Mouse (Mus musculus) erythroblast, embryonic 14.5 days (primary cell): ENCODE data around the gene Stard7.

Experiments used
- GATA1 ChIP-seq: IDR thresholded peaks from 2 replicates; pipeline ENCODE4 v1.6.1; 2012; ENCODE audit warnings: low read length, inconsistent platforms, mixed read lengths
- TAL1 ChIP-seq: IDR thresholded peaks from 3 replicates; pipeline ENCODE4 v1.6.1; 2012; ENCODE audit warnings: low read length, inconsistent platforms, mixed read lengths

DNA sequence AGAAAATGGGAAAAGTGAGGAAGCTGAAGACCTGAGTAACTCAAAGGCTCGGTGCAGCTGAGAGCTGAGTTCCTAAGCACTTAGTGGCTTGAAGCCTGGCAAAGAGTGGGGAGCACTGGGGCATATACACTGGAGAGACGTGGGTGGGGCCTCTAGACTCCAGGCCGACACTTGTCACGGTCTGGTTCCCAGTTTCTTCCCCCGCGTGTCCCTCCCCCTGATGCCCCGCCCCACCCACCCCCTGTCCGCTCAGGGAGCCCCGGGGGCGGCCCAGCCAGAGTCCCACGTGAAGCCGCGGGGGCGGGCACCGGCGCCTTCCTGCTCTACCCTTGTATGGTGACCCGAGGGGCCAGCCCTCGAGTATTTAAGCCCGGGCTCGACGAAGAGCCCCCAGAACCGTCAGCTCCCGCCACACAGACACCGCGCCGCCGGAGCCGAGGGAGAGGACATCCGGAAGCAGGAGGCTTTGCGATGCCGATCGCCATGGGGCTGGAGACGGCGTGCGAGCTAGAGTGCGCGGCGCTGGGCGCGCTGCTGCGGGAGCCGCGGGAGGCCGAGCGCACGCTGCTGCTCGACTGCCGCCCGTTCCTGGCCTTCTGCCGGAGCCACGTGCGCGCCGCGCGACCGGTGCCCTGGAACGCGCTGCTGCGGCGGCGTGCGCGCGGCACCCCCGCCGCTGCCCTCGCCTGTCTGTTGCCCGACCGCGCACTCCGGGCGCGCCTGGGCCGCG lies 65.9 kb downstream of the Stard7 start, which contains the start of gene Dusp2:
- TF ChIP-seq GATA1, result no peak
- no peak for TF ChIP-seq TAL1
